Comparison of ENCODE assay signal across 26 mouse cellular contexts in genomic region chr5:23401368-23401767, GRCm38 (mm10). TPM values are rescaled to one million over a fixed set of nuclear protein-coding genes. Genes with fewer than 3 reads are reported as not detected.
DNase-seq lines count a peak whose midpoint lies in the region; ATAC-seq and TF ChIP-seq lines count a peak whose summit lies in the region.
"Had no signal": no experiment of that assay in that cellular context is flagged by ENCODE, and none has a peak within 500 bp of the region (broad histone marks: within the 10 kb centered on the region; RNA-seq: fewer than 3 reads in every experiment).

No protein-coding gene starts in this region.

- H3K4me1 ChIP-seq in intestine, embryonic 14.5 days (replicated peaks; ENCODE audit: control insufficient read depth, insufficient read depth, low read length), result no peaks in the 10 kb centered on the region; the same call in 1 of the 2 replicates
- 0 out of 2 replicates have a peak, but pooled peaks cover 2% of the 10 kb centered on the region for H3K4me1 ChIP-seq in intestine, embryonic 15.5 days (replicated peaks)
- peaks cover 0 to 13% of the 10 kb centered on the region in 2 experiments; a peak in 1 of 4 replicates for H3K4me1 ChIP-seq in ES-E14 (ENCODE audit: control insufficient read depth in 2 of 2, insufficient read depth in 2 of 2, low read length in 2 of 2, poor library complexity in 1 of 2)
- H3K4me1 ChIP-seq: liver, embryonic 13.5 days; stomach, embryonic 15.5 days had no signal

- H3K27ac ChIP-seq in intestine, embryonic 14.5 days (ENCODE audit: low read depth), result 0 out of 2 replicates have a peak overlapping the region, but pooled peaks have one; percentile 51
- H3K27ac ChIP-seq in intestine, embryonic 15.5 days, result no peak overlapping the region
- H3K27ac ChIP-seq in ES-E14 (ENCODE audit: insufficient read depth, low read depth, low read length, poor library complexity, severe bottlenecking), result no peak overlapping the region
- H3K27ac ChIP-seq: hindbrain, embryonic 13.5 days; layer of hippocampus, adult 2 months; liver, embryonic 13.5 days had no signal

- H3K4me2 ChIP-seq in intestine, embryonic 14.5 days (ENCODE audit: low read length), result no peak overlapping the region
- no peak overlapping the region for H3K4me2 ChIP-seq in intestine, embryonic 15.5 days (replicated peaks)
- H3K4me2 ChIP-seq: heart, embryonic 11.5 days; hindbrain, embryonic 13.5 days; liver, embryonic 13.5 days; stomach, embryonic 15.5 days had no signal

- peak; percentile 23 to 50 for DNase-seq in cerebellum, postnatal 14 days
- no peak for DNase-seq in cerebellum, adult 11 months
- DNase-seq in intestine, embryonic 14.5 days (ENCODE audit: low spot score), result no peak
- DNase-seq in ES-E14 (ENCODE audit: low read depth, low spot score), result peak; percentile 80
- peak; percentile 94 for DNase-seq in gonadal fat pad, adult 2 months (ENCODE audit: low read depth)
- DNase-seq in spleen, postnatal 36 days (ENCODE audit: low spot score in 2 of 2), result no peak
- no peak for DNase-seq in urinary bladder, postnatal 4 days (ENCODE audit: low spot score in 2 of 2)
- DNase-seq: adrenal gland, postnatal 10 days; gastrocnemius, postnatal 10 days; heart, adult 18-20 months; heart, postnatal 4 days; kidney, adult 2 months; kidney, postnatal 36 days; liver, embryonic 13.5 days; lung, adult 18-20 months; midbrain, embryonic 14.5 days; retina, postnatal 1 day; right cerebral cortex, postnatal 14 days; thymus, adult 18-20 months; thymus, postnatal 25 days had no signal

- WGBS in intestine, embryonic 14.5 days, result 85% methylated on average over 9 of the region's 9 CpGs
- WGBS in intestine, embryonic 15.5 days, result 87% methylated on average over 9 of the region's 9 CpGs

- H3K4me3 ChIP-seq in intestine, embryonic 14.5 days (ENCODE audit: low read depth, low read length), result no peak overlapping the region
- no peak overlapping the region for H3K4me3 ChIP-seq in intestine, embryonic 15.5 days (replicated peaks)
- no peak overlapping the region for H3K4me3 ChIP-seq in ES-E14 (ENCODE audit: insufficient read depth in 1 of 2, low read depth in 1 of 2, low read length in 2 of 2, poor library complexity in 1 of 2, severe bottlenecking in 1 of 2)
- H3K4me3 ChIP-seq: hindbrain, embryonic 13.5 days; layer of hippocampus, adult 2 months; liver, embryonic 13.5 days; stomach, embryonic 15.5 days had no signal

- H3K9me3 ChIP-seq in intestine, embryonic 14.5 days (ENCODE audit: control insufficient read depth, low read length), result no peaks in the 10 kb centered on the region
- H3K9me3 ChIP-seq in intestine, embryonic 15.5 days, result no peaks in the 10 kb centered on the region
- no peaks in the 10 kb centered on the region for H3K9me3 ChIP-seq in ES-E14 (ENCODE audit: control insufficient read depth, insufficient read depth, low read depth, low read length)
- H3K9me3 ChIP-seq: hindbrain, embryonic 13.5 days; liver, embryonic 13.5 days; stomach, embryonic 15.5 days had no signal

- H3K9ac ChIP-seq in intestine, embryonic 14.5 days (ENCODE audit: low read length), result no peak overlapping the region
- no peak overlapping the region for H3K9ac ChIP-seq in intestine, embryonic 15.5 days
- H3K9ac ChIP-seq in ES-E14 (ENCODE audit: insufficient read depth, low read depth, low read length, poor library complexity, severe bottlenecking), result no peak overlapping the region
- H3K9ac ChIP-seq: hindbrain, embryonic 13.5 days; liver, embryonic 13.5 days; stomach, embryonic 15.5 days had no signal

- in situ Hi-C loops in ES-E14 (cut with MboI; ENCODE audit: low sequenced_read_pairs in 2 of 2, unreplicated experiment in 2 of 2), result no loop called here

- H3K36me3 ChIP-seq in intestine, embryonic 14.5 days (ENCODE audit: control insufficient read depth, insufficient read depth, low read length), result peaks cover 25% of the 10 kb centered on the region
- H3K36me3 ChIP-seq in intestine, embryonic 15.5 days, result peaks cover 18% of the 10 kb centered on the region; the same call in 1 of the 2 replicates
- H3K36me3 ChIP-seq in ES-E14 (ENCODE audit: control insufficient read depth, insufficient read depth, low read length, poor library complexity, severe bottlenecking), result no peaks in the 10 kb centered on the region
- H3K36me3 ChIP-seq: stomach, embryonic 15.5 days had no signal

- ATAC-seq in intestine, embryonic 14.5 days (replicated peaks; ENCODE audit: low FRiP score, low TSS enrichment, low read depth), result no peak
- no peak for ATAC-seq in intestine, embryonic 15.5 days
- ATAC-seq: forebrain, embryonic 16.5 days had no signal

- H3K27me3 ChIP-seq in intestine, embryonic 14.5 days (replicated peaks; ENCODE audit: control insufficient read depth, insufficient read depth, low read length), result no peaks in the 10 kb centered on the region
- H3K27me3 ChIP-seq in intestine, embryonic 15.5 days (replicated peaks), result no peaks in the 10 kb centered on the region
- H3K27me3 ChIP-seq: hindbrain, embryonic 13.5 days; liver, embryonic 13.5 days; stomach, embryonic 15.5 days had no signal

TF ChIP-seq in ES-E14, 5 proteins besides CTCF, POLR2A, EP300 and RAD21:
- TF ChIP-seq CHD2 (IDR thresholded peaks at IDR 0.05; ENCODE audit: low read depth, low read length) (no peak), HCFC1 (IDR thresholded peaks at IDR 0.05; ENCODE audit: borderline replicate concordance, insufficient read depth, low read length) (no peak), MAFK (IDR thresholded peaks at IDR 0.05; ENCODE audit: insufficient read depth, low read depth, low read length) (peak; percentile 62)

RNA-seq across cellular contexts. Expression of gene Kmt2e, which starts 32.9 kb away (rescaled TPM):
- polyA plus RNA-seq in intestine, embryonic 14.5 days (2014; fragmentation: Nextera tagmentation; extraction: Ambion mirVana), result 80.7 and 85.5 TPM in 2 replicates
- polyA plus RNA-seq in intestine, embryonic 15.5 days (2015; fragmentation: Nextera tagmentation; extraction: Ambion mirVana), result 77.2 and 86.4 TPM in 2 replicates
- 9.1 and 19.2 TPM in 2 replicates for total RNA-seq in ES-E14 (2012; rRNA removed)
- 15.8 and 23.6 TPM in 2 replicates for polyA plus RNA-seq in gonadal fat pad, adult 2 months (2012; rRNA removed)

Comparison
In these comparisons a context has a peak if more than half of its experiments do, and no peak if none do; other contexts are left out.
1. DNase-seq: peak in cerebellum, postnatal 14 days (2 of 2), ES-E14 (single experiment) and gonadal fat pad, adult 2 months (single experiment); none in cerebellum, adult 11 months (single experiment), intestine, embryonic 14.5 days (single experiment), spleen, postnatal 36 days (0 of 2) and urinary bladder, postnatal 4 days (0 of 2).